Mouse (Mus musculus): ENCODE results near the gene Dvl1.

DNA sequence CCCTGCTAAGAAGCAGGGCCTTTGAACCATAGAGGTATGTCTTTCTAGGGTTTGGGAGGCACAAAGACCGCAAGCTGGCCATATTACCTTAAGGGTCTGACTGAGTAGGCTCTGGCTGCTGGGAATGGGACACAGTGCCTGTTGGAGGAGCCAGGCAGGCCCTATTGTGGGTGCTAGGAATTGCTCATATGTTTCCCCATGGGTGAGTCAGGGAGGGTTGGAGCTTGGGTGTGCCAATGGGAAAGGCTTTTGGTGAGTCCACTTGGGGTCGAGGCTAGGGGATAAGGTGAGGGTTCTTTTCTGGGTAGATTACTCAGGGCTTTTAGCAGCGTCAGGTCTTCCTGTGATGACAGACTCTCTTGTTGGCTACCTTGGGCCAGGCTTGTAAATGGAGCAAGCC, 4.2 kb downstream of the Dvl1 start:
- TF ChIP-seq CTCF (IDR thresholded peaks at IDR 0.05; ENCODE audit: insufficient read depth, low read length) (no peak), POLR2A (IDR thresholded peaks at IDR 0.05; ENCODE audit: borderline replicate concordance, extremely low read depth, low read depth, low read length) (no peak)
